In the genomic region with DNA sequence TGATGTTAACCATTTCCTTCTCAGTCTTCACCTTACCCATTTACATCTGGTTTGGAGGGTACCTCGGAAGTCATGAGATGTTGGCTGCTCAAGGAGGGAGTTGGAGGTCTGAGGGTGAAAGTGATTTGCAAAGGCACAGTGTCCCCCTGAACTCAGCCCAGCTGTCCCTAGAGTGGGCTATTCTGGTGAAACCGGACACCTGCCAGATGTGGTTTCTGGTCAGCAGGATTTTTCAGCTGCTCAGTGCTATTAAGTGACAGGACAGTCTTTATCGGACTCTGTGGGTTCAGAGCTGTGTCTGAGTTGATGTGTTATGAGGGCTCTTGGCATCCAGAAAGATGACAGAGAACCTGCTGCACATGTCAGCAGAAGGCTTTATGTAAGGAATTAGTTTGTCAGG, we compare ENCODE assay signal across 12 mouse cellular contexts.
"Had no signal": no experiment of that assay in that cellular context is flagged by ENCODE, and none has a peak within 500 bp of the region (broad histone marks: within the 10 kb centered on the region; RNA-seq: fewer than 3 reads in every experiment).

No protein-coding gene starts in this region.

- DNase-seq: kidney, adult 11 months; kidney, postnatal 10 days; kidney, postnatal 4 days; lung, embryonic 14.5 days; lung, postnatal 10 days; lung, postnatal 4 days; thymus, postnatal 4 days had no signal

- H3K27me3 ChIP-seq: limb, embryonic 15.5 days; liver, embryonic 12.5 days; midbrain, embryonic 12.5 days had no signal

- H3K4me3 ChIP-seq: layer of hippocampus, adult 2 months; limb, embryonic 15.5 days; liver, embryonic 12.5 days; megakaryocyte, embryonic 14.5 days; midbrain, embryonic 12.5 days had no signal

- H3K36me3 ChIP-seq: limb, embryonic 15.5 days; midbrain, embryonic 12.5 days had no signal
